Mouse (Mus musculus) thymus, adult 2 months (tissue): Measurements from ENCODE around the gene Hspb6. TPM values are rescaled to one million over a fixed set of nuclear protein-coding genes. Genes with fewer than 3 reads are reported as not detected.

Source experiments
- DNase-seq: peaks from one replicate; pipeline ENCODE4 v3.0.0; 2021
- H3K27ac ChIP-seq: fragments of 200-500 bp; 2 replicates; pipeline ENCODE4 v1.5.1; 2012; ENCODE audit warnings: low read length, control low read depth; ENCODE audit not compliant: control insufficient read depth, insufficient read depth
- H3K27me3 ChIP-seq: fragments of 200-500 bp; 2 replicates; pipeline ENCODE4 v1.6.1; 2012; ENCODE audit warnings: mild to moderate bottlenecking, low read length, moderate library complexity, mixed read lengths; ENCODE audit not compliant: control insufficient read depth, insufficient read depth
- H3K36me3 ChIP-seq: fragments of 200-500 bp; 2 replicates; pipeline ENCODE4 v1.6.1; 2012; ENCODE audit warnings: mild to moderate bottlenecking, low read length, moderate library complexity; ENCODE audit not compliant: control insufficient read depth, insufficient read depth
- H3K4me1 ChIP-seq: fragments of 200-500 bp; replicated peaks from 2 replicates; pipeline ENCODE4 v1.6.1; 2012; ENCODE audit warnings: low read length; ENCODE audit not compliant: control insufficient read depth, insufficient read depth
- H3K4me3 ChIP-seq: fragments of 200-500 bp; 2 replicates; pipeline ENCODE4 v1.5.1; 2012; ENCODE audit warnings: mild to moderate bottlenecking, low read length, control low read depth, moderate library complexity; ENCODE audit not compliant: control insufficient read depth, insufficient read depth
- CTCF ChIP-seq: fragments of 200-500 bp; IDR thresholded peaks from 2 replicates; pipeline ENCODE4 v1.5.1; 2012; ENCODE audit warnings: mild to moderate bottlenecking, control low read depth, low read length, moderate library complexity, borderline replicate concordance; ENCODE audit not compliant: control insufficient read depth, poor library complexity, insufficient read depth; ENCODE audit errors: extremely low read depth
- POLR2A ChIP-seq: fragments of 200-500 bp; IDR thresholded peaks from 2 replicates; pipeline ENCODE4 v1.6.1; 2012; ENCODE audit warnings: mild to moderate bottlenecking, low read length, control low read depth, moderate library complexity; ENCODE audit not compliant: control insufficient read depth, poor library complexity, insufficient read depth; ENCODE audit errors: extremely low read depth
- WGBS: fragments of 180-500 bp; shearing (Covaris S2); methylation state at CpG from one replicate; pipeline ENCODE4 v1.1.7; 2018; 5-methylcytosine and 5-hydroxymethylcytosine counted together
- polyA plus RNA-seq: library from polyadenylated mRNA; depleted of rRNA; stranded (reverse); fragments of >200 nt; gene quantifications from 2 replicates; pipeline ENCODE4 v1.2.3, GENCODE M21; 2012; rRNA removed

Hspb6 gene
- 30.0 and 89.6 TPM in 2 replicates for polyA plus RNA-seq

- under 1% methylated on average over 44 of the region's 44 CpGs for WGBS
- H3K4me1 ChIP-seq: peaks cover 11% of the 10 kb centered on the region
- TF ChIP-seq POLR2A (peak; percentile 71; the same call in 1 of the 2 replicates), CTCF (peak; percentile 48; the same call in 1 of the 2 replicates)
- peak; percentile 97 for DNase-seq
- H3K27ac ChIP-seq: peak within 1 kb of the TSS; percentile 97
- H3K27me3 ChIP-seq: no peaks in the 10 kb centered on the region
- peak within 1 kb of the TSS; percentile 89 for H3K4me3 ChIP-seq
- H3K36me3 ChIP-seq: peaks cover 19% of the 10 kb centered on the region
Observed at GRCm38 (mm10) chr7:30552102-30553020, at the start of gene Hspb6, which contains the start of gene Proser3. Gene Hspb6 (plus strand): TSS chr7:30552178. Gene Proser3 (minus strand): TSS chr7:30552299.

- Histone ChIP-seq H3K36me3 (no peaks in the 10 kb centered on the region), H3K27ac (no peak overlapping the region), H3K4me3 (no peak overlapping the region), H3K27me3 (no peaks in the 10 kb centered on the region), H3K4me1 (no peaks in the 10 kb centered on the region)
- TF ChIP-seq POLR2A: no peak
- no peak for TF ChIP-seq CTCF
- no peak for DNase-seq
- 31% methylated on average over 4 of the region's 4 CpGs for WGBS
Observed at GRCm38 (mm10) chr7:30508061-30508460, 43.9 kb upstream of the Hspb6 start.

- no peak for TF ChIP-seq CTCF
- TF ChIP-seq POLR2A: no peak
- Histone ChIP-seq H3K36me3 (no peaks in the 10 kb centered on the region), H3K4me3 (no peak overlapping the region), H3K27ac (no peak overlapping the region), H3K27me3 (no peaks in the 10 kb centered on the region), H3K4me1 (no peaks in the 10 kb centered on the region)
- DNase-seq: no peak
- 80% methylated on average over 24 of the region's 24 CpGs for WGBS
Observed at GRCm38 (mm10) chr7:30515003-30515760, 36.8 kb upstream of the Hspb6 start.

- Histone ChIP-seq H3K4me3 (no peak overlapping the region), H3K27me3 (no peaks in the 10 kb centered on the region), H3K4me1 (no peaks in the 10 kb centered on the region), H3K36me3 (peaks cover under 1% of the 10 kb centered on the region; the same call in 1 of the 2 replicates), H3K27ac (no peak overlapping the region)
- TF ChIP-seq CTCF (no peak), POLR2A (no peak)
- no peak for DNase-seq
- 60% methylated on average over 8 of the region's 8 CpGs for WGBS
Observed at GRCm38 (mm10) chr7:30518325-30518724, 33.7 kb upstream of the Hspb6 start.

- 83% methylated on average over 4 of the region's 4 CpGs for WGBS
Observed at GRCm38 (mm10) chr7:30520396-30520795, 31.6 kb upstream of the Hspb6 start.

GRCm38 (mm10) chr7:30520856-30521255 lies 31.1 kb upstream of the Hspb6 start:
- WGBS: 88% methylated on average over 5 of the region's 5 CpGs
- TF ChIP-seq CTCF (no peak), POLR2A (no peak)

More at GRCm38 (mm10) chr7:30520396-30520795, 31.6 kb upstream of the Hspb6 start:
- Histone ChIP-seq H3K27me3 (no peaks in the 10 kb centered on the region), H3K27ac (no peak overlapping the region), H3K4me1 (no peaks in the 10 kb centered on the region), H3K4me3 (no peak overlapping the region), H3K36me3 (peaks cover 5% of the 10 kb centered on the region; the same call in 1 of the 2 replicates)
- TF ChIP-seq POLR2A (no peak), CTCF (no peak)
- no peak for DNase-seq

More at GRCm38 (mm10) chr7:30520856-30521255, 31.1 kb upstream of the Hspb6 start:
- Histone ChIP-seq H3K27ac (no peak overlapping the region), H3K36me3 (peaks cover 5% of the 10 kb centered on the region; the same call in 1 of the 2 replicates), H3K4me1 (no peaks in the 10 kb centered on the region), H3K27me3 (no peaks in the 10 kb centered on the region), H3K4me3 (no peak overlapping the region)
- DNase-seq: no peak
